Comparison of ENCODE assay signal across 28 mouse cellular contexts in genomic region chr12:106282491-106283106, GRCm38 (mm10).
DNase-seq lines count a peak whose midpoint lies in the region; TF ChIP-seq lines count a peak whose summit lies in the region.
"Had no signal": no experiment of that assay in that cellular context is flagged by ENCODE, and none has a peak within 500 bp of the region (broad histone marks: within the 10 kb centered on the region; RNA-seq: fewer than 3 reads in every experiment).

No protein-coding gene starts in this region.

- no peak overlapping the region for H3K4me3 ChIP-seq in olfactory bulb, adult 2 months (ENCODE audit: insufficient read depth, low read depth, low read length)
- H3K4me3 ChIP-seq: embryonic facial prominence, embryonic 12.5 days; hindbrain, embryonic 12.5 days; intestine, embryonic 15.5 days; limb, embryonic 12.5 days; lung, embryonic 15.5 days; midbrain, embryonic 10.5 days; midbrain, embryonic 15.5 days; neural tube, embryonic 15.5 days; stomach, embryonic 15.5 days had no signal

- no peak for TF ChIP-seq POLR2A in olfactory bulb, adult 2 months (IDR thresholded peaks at IDR 0.05; ENCODE audit: insufficient read depth, low read depth, low read length)

- WGBS in olfactory bulb, adult 2 months: 35% methylated on average over 16 of the region's 16 CpGs

- H3K4me1 ChIP-seq in olfactory bulb, adult 2 months (ENCODE audit: control insufficient read depth, insufficient read depth, low read length): peaks cover 28% of the 10 kb centered on the region
- H3K4me1 ChIP-seq: embryonic facial prominence, embryonic 12.5 days; hindbrain, embryonic 12.5 days; intestine, embryonic 15.5 days; limb, embryonic 12.5 days; lung, embryonic 15.5 days; midbrain, embryonic 10.5 days; midbrain, embryonic 15.5 days; neural tube, embryonic 15.5 days; stomach, embryonic 15.5 days had no signal

- DNase-seq in layer of hippocampus, adult 11-12 months (ENCODE audit: low spot score): peak; percentile 26
- DNase-seq in layer of hippocampus, postnatal 25 days (ENCODE audit: extremely low spot score in 1 of 2, low spot score in 1 of 2): no peak
- DNase-seq in testis, postnatal 10 days (ENCODE audit: low spot score): peak; percentile 46
- DNase-seq in testis, postnatal 14 days (ENCODE audit: low spot score): no peak
- peak; percentile 76 for DNase-seq in ZHBTc4 (ENCODE audit: low read depth, low spot score)
- no peak for DNase-seq in heart, postnatal 14 days
- no peak for DNase-seq in heart, postnatal 4 days
- DNase-seq: B cell, adult 2 months; cerebellum, adult 11 months; cerebellum, adult 9-10 months; cerebellum, postnatal 36 days; gastrocnemius, postnatal 10 days; kidney, adult 2 months; kidney, postnatal 36 days; right cerebral cortex, postnatal 25 days; thymus, adult 18-20 months; thymus, postnatal 36 days had no signal

- peak overlapping the region; percentile 10 for H3K27ac ChIP-seq in olfactory bulb, adult 2 months (ENCODE audit: insufficient read depth, low read depth, low read length)
- H3K27ac ChIP-seq: embryonic facial prominence, embryonic 12.5 days; hindbrain, embryonic 12.5 days; hindbrain, postnatal 0 days; intestine, embryonic 15.5 days; limb, embryonic 12.5 days; lung, embryonic 15.5 days; midbrain, embryonic 10.5 days; midbrain, embryonic 15.5 days; neural tube, embryonic 15.5 days; stomach, embryonic 15.5 days had no signal

- intact Hi-C loops in heart, postnatal 14 days (cut with DNase I): no loop called here

- TF ChIP-seq CTCF in olfactory bulb, adult 2 months (IDR thresholded peaks at IDR 0.05; ENCODE audit: insufficient read depth, low read depth, low read length): no peak

Comparison
In these comparisons a context has a peak if more than half of its experiments do, and no peak if none do; other contexts are left out.
1. DNase-seq: peak in layer of hippocampus, adult 11-12 months (single experiment), testis, postnatal 10 days (single experiment) and ZHBTc4 (single experiment); none in layer of hippocampus, postnatal 25 days (0 of 2), testis, postnatal 14 days (single experiment), heart, postnatal 14 days (0 of 2) and heart, postnatal 4 days (single experiment).